Mouse (Mus musculus): ENCODE results near the gene Fgf4.

Fgf4 gene

DNA sequence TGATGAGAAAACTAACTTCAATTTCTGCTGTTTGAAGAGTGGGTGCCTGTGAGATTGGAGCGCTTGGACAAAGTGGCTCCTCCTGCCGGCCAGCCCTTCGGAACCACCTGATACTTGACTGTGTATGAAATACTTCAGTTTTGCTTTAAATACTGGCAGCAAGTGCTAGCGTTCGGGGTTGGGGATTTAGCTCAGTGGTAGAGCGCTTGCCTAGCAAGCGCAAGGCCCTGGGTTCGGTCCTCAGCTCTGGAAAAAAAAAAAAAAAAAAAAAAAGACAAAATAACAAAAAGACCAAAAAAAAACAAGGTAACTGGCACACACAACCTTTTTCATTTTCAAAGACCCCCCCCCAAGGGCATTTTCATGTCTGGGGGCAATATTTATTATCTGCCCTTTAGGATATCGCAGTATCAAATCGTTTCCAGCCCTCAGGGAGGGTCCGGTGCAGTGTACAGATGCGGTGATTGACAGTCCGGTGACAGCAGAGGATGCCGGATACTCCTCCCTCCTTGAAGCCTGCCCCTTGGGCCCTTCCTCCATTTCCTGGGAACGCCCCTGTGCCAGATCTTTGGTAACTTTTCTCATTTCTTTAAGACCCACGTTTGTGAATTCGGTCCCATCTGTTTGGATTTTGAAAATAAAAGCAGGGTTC is 67.3 kb downstream of the Fgf4 start:
- peak; percentile 51 for DNase-seq
